Mouse (Mus musculus): ENCODE measurements around the gene Ccnb1.
"Not testable (repeated sequence)": the region's sequence is repeated elsewhere in the genome, so short reads cannot be mapped to it uniquely, and the experiment has no call there.

The Ccnb1 gene

GRCm38 (mm10) chr13:100786414-100786867 lies at the start of gene Ccnb1:
TSS of gene Ccnb1 (minus strand) at chr13:100786570.
- peak; percentile 86 for DNase-seq

- DNase-seq: no peak
These were observed 48.4 kb upstream of the Ccnb1 start for GRCm38 (mm10) chr13:100834777-100835176.

GRCm38 (mm10) chr13:100833640-100834002 lies 47.3 kb upstream of the Ccnb1 start:
- no peak for DNase-seq

GRCm38 (mm10) chr13:100832741-100833639 lies 46.6 kb upstream of the Ccnb1 start, which contains the start of gene Slc30a5:
TSS of gene Slc30a5 (minus strand) at chr13:100833427.
- DNase-seq: peak; percentile 100

GRCm38 (mm10) chr13:100832188-100832587 lies 45.8 kb upstream of the Ccnb1 start:
- no peak for DNase-seq

GRCm38 (mm10) chr13:100831123-100831522 lies 44.8 kb upstream of the Ccnb1 start:
- no peak for DNase-seq

- no peak for DNase-seq
These were observed 39.4 kb upstream of the Ccnb1 start for GRCm38 (mm10) chr13:100825627-100826410.

- no peak for DNase-seq
These were observed 38.5 kb upstream of the Ccnb1 start for GRCm38 (mm10) chr13:100824916-100825315.

GRCm38 (mm10) chr13:100824306-100824705 lies 37.9 kb upstream of the Ccnb1 start:
- no peak for DNase-seq

GRCm38 (mm10) chr13:100823863-100824262 lies 37.5 kb upstream of the Ccnb1 start:
- no peak for DNase-seq

GRCm38 (mm10) chr13:100814451-100814850 lies 28.1 kb upstream of the Ccnb1 start:
- no peak for DNase-seq

GRCm38 (mm10) chr13:100805776-100806175 lies 19.4 kb upstream of the Ccnb1 start:
- no peak for DNase-seq

- no peak for DNase-seq
These were observed 10.8 kb upstream of the Ccnb1 start for GRCm38 (mm10) chr13:100797171-100797570.

- no peak for DNase-seq
These were observed 2.7 kb upstream of the Ccnb1 start for GRCm38 (mm10) chr13:100789083-100789482.

GRCm38 (mm10) chr13:100788057-100788456 lies 1.7 kb upstream of the Ccnb1 start:
- DNase-seq: not testable (repeated sequence)

- DNase-seq: no peak
These were observed 1.1 kb upstream of the Ccnb1 start for GRCm38 (mm10) chr13:100787316-100788010.

GRCm38 (mm10) chr13:100785806-100786413 lies 460 bp downstream of the Ccnb1 start:
- no peak for DNase-seq

- no peak for DNase-seq
These were observed 8.9 kb downstream of the Ccnb1 start for GRCm38 (mm10) chr13:100777491-100777890.

GRCm38 (mm10) chr13:100776710-100777109 lies 9.7 kb downstream of the Ccnb1 start:
- no peak for DNase-seq

- DNase-seq: no peak
These were observed 10.3 kb downstream of the Ccnb1 start for GRCm38 (mm10) chr13:100776056-100776419.

- DNase-seq: peak; percentile 67
These were observed 10.9 kb downstream of the Ccnb1 start, which contains the start of gene Cenph for GRCm38 (mm10) chr13:100775252-100776055. TSS of gene Cenph (minus strand) at chr13:100775899.

GRCm38 (mm10) chr13:100774704-100775103 lies 11.7 kb downstream of the Ccnb1 start:
- no peak for DNase-seq
